Mouse (Mus musculus): ENCODE data around the gene Gins2.

- TF ChIP-seq CTCF (IDR thresholded peaks at IDR 0.05; ENCODE audit: low read depth, low read length), result no peak
- TF ChIP-seq GATA2 (IDR thresholded peaks at IDR 0.05; ENCODE audit: borderline replicate concordance, low read depth, low read length), result no peak
- TF ChIP-seq TAL1 (conservative IDR thresholded peaks at IDR 0.05; ENCODE audit: low read depth, low read length), result no peak
These were observed 11.3 kb downstream of the Gins2 start for GRCm38 (mm10) chr8:120577821-120578220.
